Mouse (Mus musculus): Measurements from ENCODE around the gene Rab6b.

DNA sequence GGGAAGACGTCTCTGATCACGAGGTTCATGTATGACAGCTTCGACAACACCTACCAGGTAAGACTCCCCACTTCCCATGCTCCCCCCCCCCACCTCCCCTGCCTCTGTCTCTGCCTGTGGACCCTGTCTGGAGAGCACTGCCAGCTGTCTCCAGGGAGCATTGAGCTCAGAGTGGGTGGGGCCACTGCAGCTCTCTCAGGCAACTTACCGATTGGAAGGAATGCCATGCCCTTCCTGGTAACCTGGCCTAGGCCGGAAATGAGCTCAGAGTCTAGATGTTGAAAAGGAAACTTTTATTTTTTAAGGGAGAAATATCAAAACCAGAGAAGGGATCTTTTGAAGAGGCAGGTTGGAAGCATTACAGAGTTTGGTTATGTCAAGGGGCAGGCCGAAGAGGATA, 28.8 kb downstream of the Rab6b start:
- no peak for TF ChIP-seq CTCF (IDR thresholded peaks at IDR 0.05; ENCODE audit: control insufficient read depth, insufficient read depth, insufficient replicate concordance, low read depth, low read length)
- no peak for TF ChIP-seq POLR2A (IDR thresholded peaks at IDR 0.05; ENCODE audit: control insufficient read depth, low read depth, low read length)
